Mouse (Mus musculus) myocyte (in vitro differentiated cells): Measurements from ENCODE around the gene Cbx8.

Experiments
- E2F4 ChIP-seq: IDR thresholded peaks from one replicate; pipeline ENCODE4 v1.6.1; 2011; ENCODE audit warnings: mild to moderate bottlenecking, control low read depth, moderate library complexity; ENCODE audit not compliant: insufficient read depth
- MAX ChIP-seq: IDR thresholded peaks from one replicate; pipeline ENCODE4 v1.6.1; 2011; ENCODE audit warnings: low read depth, mild to moderate bottlenecking, control low read depth
- POLR2A ChIP-seq: IDR thresholded peaks from one replicate; pipeline ENCODE4 v1.6.1; 2011; ENCODE audit warnings: low read depth, mild to moderate bottlenecking, control low read depth, moderate library complexity; ENCODE audit not compliant: insufficient read length
- POLR2AphosphoS2 ChIP-seq: IDR thresholded peaks from one replicate; pipeline ENCODE4 v1.6.1; 2011; ENCODE audit warnings: low read depth, control low read depth; ENCODE audit not compliant: insufficient read length
- TCF3 ChIP-seq: IDR thresholded peaks from one replicate; pipeline ENCODE4 v1.6.1; 2011; ENCODE audit warnings: low read depth, control low read depth; ENCODE audit not compliant: insufficient read length

- no peak for TF ChIP-seq POLR2AphosphoS2
- no peak for TF ChIP-seq POLR2A
- no peak for TF ChIP-seq E2F4
- TF ChIP-seq TCF3 = no peak
- no peak for TF ChIP-seq MAX
Measured at GRCm38 (mm10) chr11:119038744-119039484, 1.9 kb downstream of the Cbx8 start.
